Mouse (Mus musculus): Measurements from ENCODE around the gene Gls.

DNA sequence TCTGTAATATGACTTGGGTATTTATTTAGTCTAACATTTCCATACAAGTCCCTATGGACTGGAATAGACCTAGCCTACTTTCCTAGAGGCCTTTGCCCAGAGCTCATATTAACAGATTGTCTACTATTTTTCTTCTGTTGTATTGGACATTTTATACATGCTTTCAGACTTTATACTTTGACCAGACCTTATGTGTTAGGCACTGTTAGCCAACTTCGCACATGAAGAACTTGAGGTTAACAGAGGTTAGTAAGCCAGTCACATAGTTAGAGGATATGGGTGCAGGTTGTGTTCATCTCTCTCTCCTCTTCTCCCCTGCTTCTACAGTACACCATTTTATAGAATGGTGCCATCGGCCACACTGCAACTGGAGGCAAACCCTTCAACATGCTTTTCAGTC is 75.0 kb downstream of the Gls start:
- TF ChIP-seq CTCF (IDR thresholded peaks at IDR 0.05; ENCODE audit: low read depth, low read length) (no peak), TAL1 (conservative IDR thresholded peaks at IDR 0.05; ENCODE audit: low read depth, low read length) (no peak), POLR2AphosphoS5 (IDR thresholded peaks at IDR 0.05; ENCODE audit: insufficient replicate concordance, low read depth, low read length) (no peak), GATA1 (IDR thresholded peaks at IDR 0.05; ENCODE audit: borderline replicate concordance, low read length) (no peak)

Measured in G1E (cell line).